Mouse (Mus musculus) neural tube, embryonic 11.5 days (tissue): ENCODE measurements around the gene Rnpep. TPM values are rescaled to one million over a fixed set of nuclear protein-coding genes. Genes with fewer than 3 reads are reported as not detected.
A peak's percentile ranks its signal among the peaks of the same experiment; 100 is the strongest.

ENCODE experiments used
- ATAC-seq: fragments of 200-750 bp; cut with Nextera tagmentation; 2 replicates; pipeline ENCODE4 v1.8.0; 2017; ENCODE audit warnings: moderate number of reproducible peaks, mild to moderate bottlenecking, moderate TSS enrichment, moderate library complexity; ENCODE audit not compliant: insufficient read depth, low FRiP score, low TSS enrichment
- DNase-seq: peaks from one replicate; pipeline ENCODE4 v3.0.0-alpha.2; 2015; ENCODE audit warnings: low spot score
- H3K27ac ChIP-seq: fragments of 300-500 bp; sonication (generic); 2 replicates; pipeline ENCODE4 v1.5.1; 2014; ENCODE audit warnings: low read depth, mild to moderate bottlenecking, low read length
- H3K27me3 ChIP-seq: fragments of 300-500 bp; sonication (generic); 2 replicates; pipeline ENCODE4 v1.6.1; 2014; ENCODE audit warnings: mild to moderate bottlenecking, low read length, mixed read lengths; ENCODE audit not compliant: control insufficient read depth, insufficient read depth
- H3K36me3 ChIP-seq: fragments of 300-500 bp; sonication (generic); 2 replicates; pipeline ENCODE4 v1.6.1; 2014; ENCODE audit warnings: mild to moderate bottlenecking, low read length, moderate library complexity, mixed read lengths; ENCODE audit not compliant: control insufficient read depth, insufficient read depth
- H3K4me1 ChIP-seq: fragments of 300-500 bp; sonication (generic); 2 replicates; pipeline ENCODE4 v1.6.1; 2014; ENCODE audit warnings: low read length, mixed read lengths; ENCODE audit not compliant: control insufficient read depth, insufficient read depth
- H3K4me2 ChIP-seq: fragments of 300-500 bp; sonication (generic); 2 replicates; pipeline ENCODE4 v1.6.1; 2014; ENCODE audit warnings: low read depth, mild to moderate bottlenecking, moderate library complexity
- H3K4me3 ChIP-seq: fragments of 300-500 bp; sonication (generic); 2 replicates; pipeline ENCODE4 v1.5.1; 2014; ENCODE audit warnings: low read depth, low read length
- H3K9ac ChIP-seq: fragments of 300-500 bp; sonication (generic); 2 replicates; pipeline ENCODE4 v1.6.1; 2014; ENCODE audit warnings: mild to moderate bottlenecking, low read length
- H3K9me3 ChIP-seq: fragments of 300-500 bp; sonication (generic); 2 replicates; pipeline ENCODE4 v1.6.1; 2016; ENCODE audit warnings: low read length; ENCODE audit not compliant: control insufficient read depth
- WGBS: fragments of 180-500 bp; shearing (Covaris S2); extraction: QIAGEN DNeasy Blood & Tissue Kit; methylation state at CpG from one replicate; pipeline ENCODE4 v1.1.7; 2014; 5-methylcytosine and 5-hydroxymethylcytosine counted together
- polyA plus RNA-seq: library from polyadenylated mRNA; unstranded; fragments of >200 nt; fragmentation: Nextera tagmentation; extraction: Ambion mirVana; gene quantifications from 2 replicates; pipeline ENCODE4 v1.2.1, GENCODE M21; 2014

Rnpep gene
- polyA plus RNA-seq, result 106 and 112 TPM in 2 replicates

GRCm38 (mm10) chr1:135283826-135284291, at the start of gene Rnpep:
Gene Rnpep (minus strand): TSS chr1:135284084.
- Histone ChIP-seq H3K4me1 (no peaks in the 10 kb centered on the region), H3K36me3 (no peaks in the 10 kb centered on the region), H3K27me3 (no peaks in the 10 kb centered on the region), H3K9me3 (no peaks in the 10 kb centered on the region), H3K27ac (peak within 1 kb of the TSS; percentile 72), H3K4me2 (peak within 1 kb of the TSS; percentile 75), H3K9ac (peak within 1 kb of the TSS; percentile 85), H3K4me3 (peak within 1 kb of the TSS; percentile 62)
- WGBS, result 0% methylated on average over 37 of the region's 39 CpGs
- DNase-seq (peak; percentile 81), ATAC-seq (peak; percentile 90)

DNA sequence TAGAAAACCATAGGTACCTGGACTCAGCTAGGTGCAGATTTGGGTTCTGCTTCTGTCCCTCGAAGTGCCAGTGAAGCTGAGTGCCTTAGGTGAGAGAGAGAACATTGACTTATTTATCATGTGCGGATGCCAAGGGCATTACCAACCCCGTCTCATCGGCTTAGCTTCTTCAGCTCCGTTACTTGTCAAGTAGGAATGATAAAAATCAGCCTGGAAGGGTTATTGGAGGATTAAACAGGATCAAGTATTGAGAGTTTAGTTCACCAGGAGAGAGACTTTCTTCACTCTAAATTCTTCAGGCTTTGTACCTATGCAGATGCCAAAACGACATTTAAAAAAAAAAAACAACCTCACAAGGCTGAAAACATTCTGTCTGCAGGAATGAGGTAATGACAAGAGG, 46.7 kb upstream of the Rnpep start:
- ATAC-seq, result no peak

GRCm38 (mm10) chr1:135328368-135328767, 44.5 kb upstream of the Rnpep start:
- H3K27me3 ChIP-seq, result no peaks in the 10 kb centered on the region
- H3K4me2 ChIP-seq, result no peak overlapping the region
- 69% methylated on average over 5 of the region's 5 CpGs for WGBS
- ATAC-seq (no peak), DNase-seq (no peak)
- H3K27ac ChIP-seq, result no peak overlapping the region
- H3K9ac ChIP-seq, result no peak overlapping the region
- H3K9me3 ChIP-seq, result no peaks in the 10 kb centered on the region
- peaks cover 3% of the 10 kb centered on the region; the same call in 1 of the 2 replicates for H3K4me1 ChIP-seq
- no peak overlapping the region for H3K4me3 ChIP-seq
- no peaks in the 10 kb centered on the region for H3K36me3 ChIP-seq

More for the DNA sequence above, 46.7 kb upstream of the Rnpep start:
- no peaks in the 10 kb centered on the region for H3K36me3 ChIP-seq
- no peaks in the 10 kb centered on the region for H3K4me1 ChIP-seq
- no peaks in the 10 kb centered on the region for H3K9me3 ChIP-seq
- H3K9ac ChIP-seq, result no peak overlapping the region
- no peaks in the 10 kb centered on the region for H3K27me3 ChIP-seq
- DNase-seq, result no peak
- WGBS, result 76% methylated on average over 6 of the region's 6 CpGs
- H3K4me3 ChIP-seq, result no peak overlapping the region
- H3K4me2 ChIP-seq, result no peak overlapping the region
- H3K27ac ChIP-seq, result no peak overlapping the region

GRCm38 (mm10) chr1:135325934-135326333, 42.0 kb upstream of the Rnpep start:
- H3K27ac ChIP-seq, result no peak overlapping the region
- no peaks in the 10 kb centered on the region for H3K9me3 ChIP-seq
- no peak overlapping the region for H3K9ac ChIP-seq
- H3K4me2 ChIP-seq, result no peak overlapping the region
- H3K4me1 ChIP-seq, result peaks cover 3% of the 10 kb centered on the region; the same call in 1 of the 2 replicates
- DNase-seq (no peak), ATAC-seq (no peak)
- H3K36me3 ChIP-seq, result no peaks in the 10 kb centered on the region
- H3K27me3 ChIP-seq, result no peaks in the 10 kb centered on the region
- WGBS, result 80% methylated on average over 2 of the region's 2 CpGs
- no peak overlapping the region for H3K4me3 ChIP-seq

DNA sequence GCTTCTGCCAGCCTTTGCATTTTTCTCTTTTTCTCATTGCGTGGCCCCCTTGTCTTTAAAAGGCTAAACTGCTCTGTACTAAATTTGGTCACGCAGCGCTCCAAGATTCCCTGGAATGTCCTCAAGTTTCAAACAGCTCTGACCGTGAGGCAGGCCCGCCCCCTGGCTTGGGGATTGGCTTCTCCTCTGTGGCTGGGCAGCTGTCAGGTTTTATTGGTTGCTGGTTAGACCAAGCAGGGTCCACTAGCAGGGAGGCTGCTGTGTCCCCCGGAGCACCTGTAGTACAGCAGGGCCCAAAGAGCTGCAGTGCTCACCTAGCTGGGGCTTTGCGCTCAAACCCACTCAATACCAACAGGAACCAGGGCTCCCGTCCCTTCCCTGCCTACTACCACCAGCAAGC, 40.7 kb upstream of the Rnpep start, which contains the start of gene Lmod1:
Gene Lmod1 (plus strand): TSS at position 237 of the 400 bp plus-strand sequence.
- no peak within 1 kb of the TSS for H3K4me3 ChIP-seq
- 13% methylated on average over 8 of the region's 8 CpGs for WGBS
- ATAC-seq, result no peak

DNA sequence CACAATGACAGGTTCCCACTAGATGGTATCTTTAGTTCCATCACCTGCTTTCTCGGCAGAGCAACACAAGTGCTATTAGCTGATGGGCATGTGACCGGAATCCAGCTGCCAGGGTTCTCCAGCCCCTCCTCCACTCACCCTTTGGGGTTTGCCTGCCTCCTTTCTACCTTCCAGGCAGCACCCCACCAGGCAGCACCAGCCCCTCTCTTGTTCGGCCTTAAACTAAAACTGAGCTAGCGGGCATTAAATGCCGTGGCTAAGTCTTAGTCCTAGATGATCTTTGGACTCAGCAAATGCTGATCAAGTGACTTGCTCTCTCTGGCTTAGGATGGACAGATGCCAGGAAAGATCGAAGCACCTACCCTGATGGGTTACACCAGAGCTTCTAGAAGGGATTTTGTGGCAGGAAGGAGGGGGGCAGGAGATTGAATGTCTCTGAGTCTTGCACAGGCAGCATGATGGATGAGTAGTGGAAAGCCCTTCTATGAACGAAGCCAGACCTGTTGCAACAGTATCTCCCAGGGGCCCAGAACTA, 39.5 kb upstream of the Rnpep start:
- H3K27me3 ChIP-seq, result no peaks in the 10 kb centered on the region
- WGBS, result 77% methylated on average over 7 of the region's 7 CpGs
- H3K36me3 ChIP-seq, result no peaks in the 10 kb centered on the region
- no peak overlapping the region for H3K9ac ChIP-seq
- no peak overlapping the region for H3K4me3 ChIP-seq
- no peaks in the 10 kb centered on the region for H3K9me3 ChIP-seq
- ATAC-seq (no peak), DNase-seq (no peak)
- no peak overlapping the region for H3K27ac ChIP-seq
- no peak overlapping the region for H3K4me2 ChIP-seq
- H3K4me1 ChIP-seq, result peaks cover 3% of the 10 kb centered on the region; the same call in 1 of the 2 replicates

More for the DNA sequence above, 40.7 kb upstream of the Rnpep start, which contains the start of gene Lmod1:
- peak; percentile 48 for DNase-seq
- no peak within 1 kb of the TSS; the same call in 1 of the 2 replicates for H3K9ac ChIP-seq
- H3K4me1 ChIP-seq, result peaks cover 3% of the 10 kb centered on the region; the same call in 1 of the 2 replicates
- no peaks in the 10 kb centered on the region for H3K27me3 ChIP-seq
- no peaks in the 10 kb centered on the region for H3K36me3 ChIP-seq
- H3K27ac ChIP-seq, result no peak within 1 kb of the TSS
- 0 out of 2 replicates have a peak within 1 kb of the TSS, but pooled peaks have one; percentile 3 for H3K4me2 ChIP-seq
- no peaks in the 10 kb centered on the region for H3K9me3 ChIP-seq

- Histone ChIP-seq H3K4me2 (peak within 1 kb of the TSS; percentile 66), H3K4me3 (peak within 1 kb of the TSS; percentile 92), H3K27me3 (no peaks in the 10 kb centered on the region), H3K9me3 (no peaks in the 10 kb centered on the region), H3K36me3 (peaks cover 2% of the 10 kb centered on the region; the same call in 1 of the 2 replicates), H3K27ac (no peak within 1 kb of the TSS; the same call in 1 of the 2 replicates), H3K9ac (peak within 1 kb of the TSS; percentile 97), H3K4me1 (peaks cover 8% of the 10 kb centered on the region)
- ATAC-seq, result peak; percentile 99
- DNase-seq, result peak; percentile 94
- WGBS, result under 1% methylated on average over 51 of the region's 51 CpGs
Measured at GRCm38 (mm10) chr1:135313284-135314031, 29.6 kb upstream of the Rnpep start, which contains the start of gene Timm17a. Gene Timm17a (minus strand): TSS chr1:135313778.

GRCm38 (mm10) chr1:135312201-135312600, 28.3 kb upstream of the Rnpep start:
- WGBS, result 94% methylated on average over 4 of the region's 4 CpGs
- Histone ChIP-seq H3K4me3 (peak overlapping the region; percentile 92), H3K9me3 (no peaks in the 10 kb centered on the region), H3K9ac (no peak overlapping the region), H3K27me3 (no peaks in the 10 kb centered on the region), H3K27ac (no peak overlapping the region), H3K4me1 (peaks cover 8% of the 10 kb centered on the region), H3K36me3 (peaks cover 7% of the 10 kb centered on the region; the same call in 1 of the 2 replicates), H3K4me2 (peak overlapping the region; percentile 66)
- no peak for DNase-seq
- ATAC-seq, result no peak
